Mouse (Mus musculus): ENCODE measurements at regions not wholly inside any gene's neighbourhood (a gene's known extent, or its start where the extent isn't known, plus 50 kb on each side); places are given as distances from the start of the nearest gene placed in this dataset.

DNA sequence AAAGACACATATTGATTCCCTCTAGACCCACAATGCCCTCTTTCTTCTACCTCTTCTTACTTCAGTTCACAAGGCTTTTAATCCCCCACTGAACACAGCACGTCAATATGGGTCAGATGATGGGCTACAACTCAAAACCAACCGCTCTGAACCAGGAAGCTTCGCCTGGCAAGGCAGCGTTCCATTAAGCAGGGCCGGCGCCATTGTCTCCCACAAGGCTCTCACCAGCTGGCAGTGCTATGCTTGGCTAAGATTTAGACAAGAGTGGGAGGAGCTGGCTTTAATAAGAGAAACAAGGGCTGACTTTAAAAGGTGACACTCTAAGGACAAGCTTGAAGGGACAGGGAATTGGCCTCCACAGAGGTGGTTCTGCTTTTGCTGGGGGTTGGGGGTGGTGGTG lies 192.3 kb upstream of the Slc24a2 start:
- TF ChIP-seq CTCF (IDR thresholded peaks at IDR 0.05; ENCODE audit: low read depth, low read length) (no peak), GATA1 (IDR thresholded peaks at IDR 0.05; ENCODE audit: borderline replicate concordance, low read length) (no peak), GATA2 (IDR thresholded peaks at IDR 0.05; ENCODE audit: borderline replicate concordance, low read depth, low read length) (no peak), TAL1 (conservative IDR thresholded peaks at IDR 0.05; ENCODE audit: low read depth, low read length) (no peak)

All from G1E (cell line).